Mouse (Mus musculus) yolk sac, embryonic 10.5 days (tissue): ENCODE data around the gene Olfr960.

ENCODE experiments used
- DNase-seq: peaks from one replicate; pipeline ENCODE4 v3.0.0-alpha.2; 2017; ENCODE audit warnings: low spot score

Gene Olfr960

GRCm38 (mm10) chr9:39621073-39621472, at the start of gene Olfr960:
Olfr960 (plus strand) TSS chr9:39621373.
- no peak for DNase-seq

- DNase-seq = no peak
Observed at GRCm38 (mm10) chr9:39575469-39575868, 45.7 kb upstream of the Olfr960 start, which contains the start of gene Olfr959. Olfr959 (minus strand) TSS chr9:39575569.

GRCm38 (mm10) chr9:39577050-39577449, 44.1 kb upstream of the Olfr960 start:
- no peak for DNase-seq

- DNase-seq = peak; percentile 11
Observed at GRCm38 (mm10) chr9:39602536-39603332, 18.4 kb upstream of the Olfr960 start.

GRCm38 (mm10) chr9:39603333-39603845, 17.8 kb upstream of the Olfr960 start:
- DNase-seq = peak; percentile 7

- DNase-seq = peak; percentile 16
Observed at GRCm38 (mm10) chr9:39603999-39604453, 17.1 kb upstream of the Olfr960 start, which contains the start of gene AW551984. AW551984 (minus strand) TSS chr9:39604403.

GRCm38 (mm10) chr9:39608497-39608896, 12.7 kb upstream of the Olfr960 start:
- DNase-seq = no peak

- DNase-seq = no peak
Observed at GRCm38 (mm10) chr9:39610355-39610754, 10.8 kb upstream of the Olfr960 start, which contains the start of gene Olfr148. Olfr148 (plus strand) TSS chr9:39610655.

GRCm38 (mm10) chr9:39611953-39612352, 9.2 kb upstream of the Olfr960 start:
- DNase-seq = no peak

GRCm38 (mm10) chr9:39623783-39624182, 2.6 kb downstream of the Olfr960 start:
- DNase-seq = no peak

- no peak for DNase-seq
Observed at GRCm38 (mm10) chr9:39624711-39625110, 3.5 kb downstream of the Olfr960 start.

GRCm38 (mm10) chr9:39629069-39629468, 7.9 kb downstream of the Olfr960 start:
- DNase-seq = no peak

- no peak for DNase-seq
Observed at GRCm38 (mm10) chr9:39633913-39634594, 12.9 kb downstream of the Olfr960 start.

- no peak for DNase-seq
Observed at GRCm38 (mm10) chr9:39644785-39645184, 23.6 kb downstream of the Olfr960 start, which contains the start of gene Olfr961. Olfr961 (plus strand) TSS chr9:39645085.

GRCm38 (mm10) chr9:39647382-39647781, 26.2 kb downstream of the Olfr960 start:
- DNase-seq = no peak

- no peak for DNase-seq
Observed at GRCm38 (mm10) chr9:39654756-39655396, 33.7 kb downstream of the Olfr960 start.

- DNase-seq = no peak
Observed at GRCm38 (mm10) chr9:39666905-39667304, 45.7 kb downstream of the Olfr960 start, which contains the start of gene Olfr963. Olfr963 (plus strand) TSS chr9:39667205.

GRCm38 (mm10) chr9:39669723-39670122, 48.5 kb downstream of the Olfr960 start:
- no peak for DNase-seq
